Mouse (Mus musculus) adrenal gland, postnatal 10 days (tissue): ENCODE measurements around the gene B3gnt3. TPM values are rescaled to one million over a fixed set of nuclear protein-coding genes. Genes with fewer than 3 reads are reported as not detected.
A peak's percentile ranks its signal among the peaks of the same experiment; 100 is the strongest.
"Not testable (repeated sequence)": the region's sequence is repeated elsewhere in the genome, so short reads cannot be mapped to it uniquely, and the experiment has no call there.

Experiments
- DNase-seq: peaks from one replicate; pipeline ENCODE4 v3.0.0; 2021; ENCODE audit warnings: mixed read lengths
- total RNA-seq, 2 experiments: library from RNA; stranded (reverse); gene quantifications; 2 replicates each; pipeline ENCODE4 v1.2.3; 2021

B3gnt3 gene
- total RNA-seq, 2 experiments from 2014 or later, result 6.4 to 6.7 TPM

DNA sequence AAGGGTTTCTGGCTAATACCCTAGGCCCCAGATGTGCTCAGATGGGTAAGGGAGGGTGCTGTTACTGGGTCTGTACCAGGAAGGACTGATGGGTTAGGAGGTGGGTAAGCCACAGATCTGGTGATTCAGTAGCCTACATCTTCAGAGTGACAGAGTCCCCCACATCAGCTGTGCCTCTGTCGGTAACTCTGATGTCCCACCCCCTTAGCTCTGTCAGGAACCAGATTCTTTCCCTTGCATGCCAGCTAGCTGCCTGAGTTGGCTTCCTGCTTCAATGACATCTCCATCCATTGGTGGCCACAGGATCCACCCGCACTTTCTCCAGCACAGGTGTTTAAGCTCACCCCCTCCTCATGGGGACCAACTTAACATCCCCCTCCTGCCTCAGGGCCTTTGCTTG is 10.0 kb upstream of the B3gnt3 start:
- no peak for DNase-seq

DNA sequence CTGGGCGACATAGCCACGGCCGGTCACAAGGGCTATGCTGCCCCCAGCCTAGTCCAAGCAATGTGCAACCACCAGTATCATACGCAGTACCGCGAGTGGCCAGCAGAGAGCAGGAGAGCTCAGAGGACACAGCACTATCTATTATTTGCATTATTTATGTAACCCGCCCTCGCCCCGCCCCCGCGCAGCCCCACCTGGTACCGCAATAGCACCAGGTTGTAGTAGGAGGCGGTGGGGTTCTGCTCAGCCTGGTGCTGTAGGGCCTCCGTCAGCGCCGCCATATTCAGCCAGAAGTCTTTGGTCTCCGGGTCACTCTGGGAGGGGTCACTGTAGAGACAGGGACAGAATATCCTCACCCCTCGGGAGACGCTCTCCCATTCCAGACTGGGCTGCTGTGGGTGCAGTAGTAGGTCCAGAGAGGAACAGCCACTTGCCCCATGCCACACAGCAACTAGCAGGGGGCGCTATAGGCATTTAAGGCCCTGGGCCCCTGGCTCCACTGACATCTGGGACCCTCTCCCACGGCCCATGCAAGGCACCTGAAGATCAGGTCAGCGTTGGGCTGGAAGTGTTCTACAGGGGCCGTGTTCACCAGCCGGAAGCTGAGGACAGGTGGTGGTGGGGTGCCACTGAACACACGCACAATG is 8.3 kb upstream of the B3gnt3 start:
- DNase-seq, result peak; percentile 89

- DNase-seq, result no peak
Observed at GRCm38 (mm10) chr8:71709134-71709799, 7.7 kb upstream of the B3gnt3 start.

DNA sequence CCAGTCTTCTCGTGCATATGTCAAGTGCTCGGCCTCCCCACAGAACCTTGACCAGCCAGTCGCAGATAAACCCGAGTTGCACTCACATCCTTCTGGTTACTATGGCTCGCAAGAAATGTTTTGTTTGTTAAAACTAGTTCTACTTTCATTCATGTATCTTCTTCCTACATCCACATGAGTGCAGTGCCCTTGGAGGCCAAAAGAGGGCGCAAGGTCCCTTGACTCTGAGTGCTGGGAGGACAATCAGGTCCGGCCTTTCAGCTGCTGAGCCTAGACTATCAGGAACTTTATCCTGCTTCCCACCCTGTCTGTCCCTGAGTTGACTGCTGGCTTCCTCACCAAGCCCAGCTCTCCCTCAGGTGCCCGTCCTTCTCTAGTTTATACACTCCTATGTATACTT is 6.3 kb upstream of the B3gnt3 start:
- DNase-seq, result peak; percentile 69

DNA sequence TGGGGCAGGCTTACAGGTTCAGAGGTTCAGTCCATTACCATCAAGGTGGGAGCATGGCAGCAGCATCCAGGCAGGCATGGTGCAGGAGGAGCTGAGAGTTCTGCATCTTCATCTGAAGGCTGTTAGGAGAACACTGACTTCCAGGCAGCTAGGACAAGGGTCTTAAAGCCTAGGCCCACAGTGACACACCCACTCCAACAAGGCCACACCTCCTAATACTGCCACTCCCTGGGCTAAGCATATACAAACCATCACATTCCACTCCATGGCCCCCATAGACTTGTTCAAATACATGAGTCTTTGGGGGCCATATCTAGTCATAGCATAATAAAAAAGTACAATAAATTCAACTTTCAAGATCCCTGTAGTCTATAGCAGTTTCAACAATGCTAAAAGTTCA is 1.8 kb upstream of the B3gnt3 start:
- DNase-seq, result not testable (repeated sequence)

DNA sequence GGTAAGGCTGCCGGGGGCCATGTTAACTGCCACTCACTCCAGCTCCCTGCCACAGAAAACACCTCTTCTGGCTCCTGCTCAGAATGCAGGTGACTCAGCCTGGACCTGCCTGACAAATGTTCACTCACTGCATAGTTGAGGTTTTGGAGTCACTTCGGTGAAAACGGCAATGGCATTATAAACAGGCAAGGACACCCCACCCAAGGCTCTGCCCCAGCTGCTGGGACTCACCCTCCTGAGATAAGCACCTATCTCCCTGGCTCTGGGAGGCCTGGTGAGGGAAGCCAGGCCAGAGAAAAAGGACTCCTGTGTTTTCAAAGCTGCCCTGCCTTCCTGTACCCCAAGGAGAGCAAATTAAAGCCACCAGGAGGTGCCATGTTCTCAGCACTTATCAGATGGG is 1.3 kb upstream of the B3gnt3 start:
- no peak for DNase-seq

GRCm38 (mm10) chr8:71702087-71702432 is 471 bp upstream of the B3gnt3 start:
- no peak for DNase-seq

DNA sequence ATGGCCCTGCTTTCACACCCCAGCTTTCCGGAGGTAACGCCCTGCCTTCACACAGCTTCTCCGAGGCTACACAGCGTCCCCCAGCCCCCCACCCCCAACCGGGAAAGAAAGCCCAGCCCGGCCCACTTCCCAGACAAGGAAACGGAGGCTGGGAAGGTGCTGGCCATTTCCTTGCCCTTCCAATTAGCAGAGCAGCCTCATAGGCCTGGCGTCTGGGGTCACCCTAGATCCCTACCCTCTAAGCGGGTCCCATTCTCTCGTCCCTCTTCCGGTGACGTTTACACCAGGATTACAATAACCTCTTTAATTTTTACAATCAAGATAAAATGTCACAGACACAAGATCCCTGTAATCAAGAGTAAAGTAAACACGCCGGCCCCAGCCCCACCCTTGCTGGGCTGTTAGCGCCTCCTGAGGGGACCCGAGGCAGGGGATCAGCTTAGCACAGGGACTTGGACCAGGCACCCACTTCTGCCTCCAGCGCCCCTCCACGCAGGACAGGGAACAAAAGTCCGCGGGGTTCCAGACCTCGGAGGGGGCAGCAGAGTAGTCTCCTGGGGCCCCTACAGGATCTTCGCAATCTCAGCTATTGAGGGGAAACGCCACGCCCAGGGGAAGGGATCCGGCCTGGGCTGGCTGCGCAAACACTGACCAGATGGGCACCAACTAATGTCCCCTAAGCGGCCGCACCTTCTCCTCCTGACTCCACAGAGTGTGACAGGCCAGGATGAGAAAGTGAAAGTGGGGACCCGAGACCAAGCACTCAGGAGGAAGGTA is 908 bp downstream of the B3gnt3 start:
- no peak for DNase-seq

GRCm38 (mm10) chr8:71695456-71695855 is 6.1 kb downstream of the B3gnt3 start:
- not testable (repeated sequence) for DNase-seq

- DNase-seq, result no peak
Observed at GRCm38 (mm10) chr8:71693166-71694041, 8.2 kb downstream of the B3gnt3 start.

DNA sequence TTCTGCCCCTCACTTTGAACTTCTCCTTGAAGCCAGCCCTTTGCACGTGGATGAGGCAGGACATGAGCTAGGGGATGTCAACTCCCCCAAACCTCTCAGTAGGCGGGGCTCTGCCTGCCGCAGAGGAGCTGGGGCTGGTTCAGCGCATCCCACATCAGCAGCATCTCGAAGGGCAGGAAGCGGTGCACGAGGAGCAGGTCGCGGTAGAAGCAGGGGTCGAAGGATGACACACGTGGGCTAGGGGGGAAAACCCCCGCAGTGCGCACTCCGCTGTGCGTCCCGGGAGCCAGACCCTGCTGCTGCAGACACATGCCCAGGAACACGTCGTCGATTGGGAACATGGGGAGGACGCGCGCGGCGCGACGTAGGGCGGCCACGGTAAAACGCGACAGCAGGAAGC is 9.1 kb downstream of the B3gnt3 start:
- no peak for DNase-seq

GRCm38 (mm10) chr8:71689028-71689427 is 12.6 kb downstream of the B3gnt3 start, which contains the start of gene Insl3:
Gene Insl3, plus strand, starts transcription at chr8:71689214.
- DNase-seq, result no peak

GRCm38 (mm10) chr8:71687616-71688015 is 14.0 kb downstream of the B3gnt3 start:
- DNase-seq, result no peak

DNA sequence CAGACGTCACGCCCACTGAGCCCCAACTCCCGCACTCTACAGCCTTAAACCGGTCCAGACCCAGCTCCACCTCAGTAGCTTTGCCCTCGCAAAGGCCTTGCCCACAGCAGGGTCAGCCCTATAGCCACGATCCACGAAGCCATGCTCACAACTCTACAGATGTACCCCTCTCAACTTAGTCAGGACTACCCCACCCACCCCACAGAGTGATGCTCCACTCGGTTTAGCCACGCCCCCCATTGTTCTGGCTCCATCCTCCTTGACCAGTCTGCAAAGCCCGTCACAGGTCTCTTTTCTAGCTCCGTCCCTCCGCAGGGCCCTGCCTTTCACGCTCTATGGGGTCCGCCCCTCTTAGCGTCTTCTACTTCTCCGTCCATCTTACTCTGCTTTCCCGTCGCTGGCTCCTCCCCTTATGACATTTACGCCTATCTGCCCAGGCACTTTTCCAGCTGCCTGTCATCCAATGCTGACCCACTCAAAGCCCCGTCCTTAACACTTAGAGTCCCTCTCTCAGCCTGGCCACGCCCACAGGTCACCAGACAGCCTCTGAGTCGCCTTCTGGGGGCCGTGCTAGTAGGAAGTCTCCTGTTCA is 15.3 kb downstream of the B3gnt3 start:
- DNase-seq, result no peak

- DNase-seq, result no peak
Observed at GRCm38 (mm10) chr8:71685573-71685972, 16.0 kb downstream of the B3gnt3 start.

DNA sequence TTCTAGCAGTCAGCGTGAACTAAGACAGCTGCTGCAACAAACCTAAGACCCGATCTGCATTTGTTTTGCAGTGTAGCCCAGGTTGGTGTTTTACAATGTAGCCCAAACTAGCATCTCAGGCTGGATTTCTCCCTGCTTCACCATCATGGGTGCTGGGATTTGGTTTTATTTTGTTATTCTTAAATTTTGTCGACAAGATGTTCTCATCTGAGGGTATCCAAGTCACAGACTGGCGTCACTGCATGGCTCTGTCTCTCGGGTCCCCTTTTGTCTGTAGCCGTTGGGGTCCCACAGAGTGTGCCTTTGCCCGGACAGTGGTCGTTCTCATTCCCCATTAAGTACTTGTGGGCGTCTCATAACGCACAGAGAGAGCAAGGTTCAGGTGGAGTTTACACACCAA is 16.9 kb downstream of the B3gnt3 start:
- DNase-seq, result no peak

GRCm38 (mm10) chr8:71682832-71683231 is 18.8 kb downstream of the B3gnt3 start:
- DNase-seq, result no peak

DNA sequence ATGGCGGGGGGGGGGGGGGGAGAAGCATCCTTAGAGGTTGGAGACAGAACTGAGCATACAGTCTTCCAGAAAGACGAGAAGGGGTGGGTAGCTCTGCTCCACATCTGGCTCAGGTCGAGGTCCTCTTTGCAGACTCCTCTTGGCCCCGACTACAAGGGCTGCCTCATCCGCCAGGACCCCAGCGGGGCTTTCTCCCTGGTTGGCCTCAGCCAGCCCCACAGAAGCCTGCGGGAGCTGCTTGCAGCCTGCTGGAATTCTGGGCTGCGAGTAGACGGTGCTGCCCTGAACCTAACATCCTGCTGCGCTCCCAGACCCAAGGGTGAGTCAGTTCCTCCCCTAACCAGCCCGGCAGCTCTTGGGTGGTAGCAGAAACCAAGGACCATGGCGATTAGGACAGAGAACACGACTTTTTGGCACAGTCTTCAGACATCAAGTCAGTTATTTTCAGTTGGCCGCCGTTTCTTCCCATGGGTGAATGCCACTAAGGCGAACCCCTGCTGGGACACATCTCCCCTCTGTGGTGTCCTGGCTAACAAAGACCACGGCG is 20.1 kb downstream of the B3gnt3 start:
- DNase-seq, result no peak

DNA sequence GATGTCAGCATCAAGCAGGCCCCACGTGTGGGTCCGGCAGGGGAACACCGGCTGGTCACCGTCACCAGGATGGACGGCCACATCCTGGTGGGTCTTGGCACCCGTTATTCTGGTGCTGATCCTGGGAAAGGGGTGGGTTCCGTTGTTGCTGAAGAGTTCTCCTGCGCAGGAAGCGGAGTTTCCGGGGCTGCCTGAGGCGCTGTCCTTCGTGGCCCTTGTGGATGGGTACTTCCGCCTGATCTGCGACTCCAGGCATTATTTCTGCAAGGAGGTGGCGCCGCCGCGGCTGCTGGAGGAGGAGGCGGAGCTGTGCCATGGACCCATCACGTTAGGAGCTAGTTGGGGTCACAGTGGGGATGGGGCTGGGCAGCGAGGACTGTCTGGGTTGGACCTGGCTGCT is 21.1 kb downstream of the B3gnt3 start:
- DNase-seq, result no peak

DNA sequence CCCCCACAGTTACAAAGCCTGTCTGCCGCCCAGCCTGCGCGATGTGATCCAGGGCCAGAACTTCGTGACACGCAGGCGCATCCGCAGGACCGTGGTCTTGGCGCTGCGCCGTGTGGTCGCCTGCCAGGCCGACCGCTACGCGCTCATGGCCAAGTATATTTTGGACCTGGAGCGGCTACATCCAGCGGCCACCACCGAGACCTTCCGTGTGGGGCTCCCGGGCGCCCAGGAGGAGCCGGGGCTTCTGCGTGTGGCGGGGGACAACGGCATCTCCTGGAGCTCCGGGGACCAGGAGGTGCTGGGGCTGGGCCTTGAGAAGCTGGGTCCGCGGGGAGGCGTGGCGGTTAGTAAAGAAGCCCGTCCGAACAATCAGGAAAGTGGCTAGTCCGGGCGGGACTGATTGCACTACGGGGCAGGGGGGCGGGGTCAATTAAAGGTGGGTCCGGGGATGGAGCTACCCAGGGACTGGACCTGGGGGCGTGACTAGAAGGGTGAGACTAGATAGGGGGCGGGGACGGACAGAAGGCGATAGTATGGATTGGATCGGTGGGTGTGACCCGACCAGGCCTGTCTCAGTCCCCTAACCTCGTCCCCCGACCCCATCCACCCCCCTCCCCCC is 21.9 kb downstream of the B3gnt3 start:
- peak; percentile 53 for DNase-seq

DNA sequence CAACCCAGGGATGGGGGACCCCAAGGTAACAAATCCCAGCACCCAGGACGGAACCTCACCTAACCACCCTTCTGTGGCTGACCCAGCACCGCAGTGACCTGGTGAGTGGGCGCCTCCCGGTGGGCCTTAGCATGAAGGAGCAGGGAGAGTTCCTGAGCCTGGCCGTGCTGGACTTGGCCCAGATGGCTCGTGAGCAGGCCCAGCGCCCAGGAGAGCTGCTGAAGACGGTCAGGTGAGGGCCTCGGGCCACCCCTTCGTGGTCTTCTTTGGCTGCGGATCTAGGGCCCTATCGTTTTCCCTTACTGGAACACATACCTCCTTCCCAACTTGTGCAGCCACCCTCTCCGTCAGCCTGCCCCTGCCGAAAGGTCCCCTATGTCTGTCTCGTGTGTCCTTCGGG is 22.5 kb downstream of the B3gnt3 start:
- no peak for DNase-seq
